Mouse (Mus musculus) C2C12 (cell line): ENCODE measurements at regions not wholly inside any gene's neighbourhood (a gene's known extent, or its start where the extent isn't known, plus 50 kb on each side); places are given as distances from the start of the nearest gene placed in this dataset.
A peak's percentile ranks its signal among the peaks of the same experiment; 100 is the strongest.

Experiments used
- H3K27me3 ChIP-seq: one replicate; pipeline ENCODE4 v1.6.1; 2011; ENCODE audit not compliant: control insufficient read depth, insufficient read depth, insufficient read length
- H3K36me3 ChIP-seq: one replicate; pipeline ENCODE4 v1.6.1; 2011; ENCODE audit not compliant: control insufficient read depth, insufficient read depth
- H3K4me3 ChIP-seq: one replicate; pipeline ENCODE4 v1.5.1; 2011; ENCODE audit warnings: mild to moderate bottlenecking, control low read depth; ENCODE audit not compliant: poor library complexity, insufficient read depth, severe bottlenecking
- H3K79me2 ChIP-seq: one replicate; pipeline ENCODE4 v1.6.1; 2011; ENCODE audit not compliant: control insufficient read depth, insufficient read depth
- H3K79me3 ChIP-seq: one replicate; pipeline ENCODE4 v1.6.1; 2011; ENCODE audit warnings: low read depth, control low read depth
- H3ac ChIP-seq: one replicate; pipeline ENCODE3; 2011; ENCODE audit warnings: low read depth; ENCODE audit not compliant: control insufficient read depth, insufficient read length
- CEBPB ChIP-seq: IDR thresholded peaks from one replicate; pipeline ENCODE4 v1.6.1; 2011; ENCODE audit warnings: low read depth, mild to moderate bottlenecking, control low read depth, moderate library complexity
- CTCF ChIP-seq: IDR thresholded peaks from one replicate; pipeline ENCODE4 v1.5.1; 2011; ENCODE audit not compliant: control insufficient read depth, insufficient read depth, insufficient read length
- FOSL1 ChIP-seq: IDR thresholded peaks from one replicate; pipeline ENCODE4 v1.8.0; 2011; ENCODE audit warnings: mild to moderate bottlenecking, low read length; ENCODE audit not compliant: poor library complexity, insufficient read depth, severe bottlenecking
- MAX ChIP-seq: IDR thresholded peaks from one replicate; pipeline ENCODE4 v1.6.1; 2011; ENCODE audit warnings: mild to moderate bottlenecking, control low read depth
- MYOD1 ChIP-seq: IDR thresholded peaks from one replicate; pipeline ENCODE4 v1.6.1; 2011; ENCODE audit warnings: low read depth; ENCODE audit not compliant: control insufficient read depth, insufficient read length
- MYOG ChIP-seq: IDR thresholded peaks from one replicate; pipeline ENCODE4 v1.6.1; 2011; ENCODE audit not compliant: control insufficient read depth, insufficient read length; ENCODE audit errors: extremely low read depth
- USF1 ChIP-seq: IDR thresholded peaks from one replicate; pipeline ENCODE4 v1.6.1; 2011; ENCODE audit warnings: low read depth, mild to moderate bottlenecking, control low read depth, moderate library complexity

GRCm38 (mm10) chrX:93042736-93043135 is 243.5 kb upstream of the Arx start:
- Histone ChIP-seq H3K79me3 (no peaks in the 10 kb centered on the region), H3K27me3 (no peaks in the 10 kb centered on the region), H3K4me3 (no peak overlapping the region), H3K36me3 (no peaks in the 10 kb centered on the region), H3ac (no peak overlapping the region), H3K79me2 (no peaks in the 10 kb centered on the region)
- TF ChIP-seq CEBPB (no peak), CTCF (no peak), MYOD1 (no peak), USF1 (no peak), MYOG (no peak), MAX (no peak), FOSL1 (no peak)

DNA sequence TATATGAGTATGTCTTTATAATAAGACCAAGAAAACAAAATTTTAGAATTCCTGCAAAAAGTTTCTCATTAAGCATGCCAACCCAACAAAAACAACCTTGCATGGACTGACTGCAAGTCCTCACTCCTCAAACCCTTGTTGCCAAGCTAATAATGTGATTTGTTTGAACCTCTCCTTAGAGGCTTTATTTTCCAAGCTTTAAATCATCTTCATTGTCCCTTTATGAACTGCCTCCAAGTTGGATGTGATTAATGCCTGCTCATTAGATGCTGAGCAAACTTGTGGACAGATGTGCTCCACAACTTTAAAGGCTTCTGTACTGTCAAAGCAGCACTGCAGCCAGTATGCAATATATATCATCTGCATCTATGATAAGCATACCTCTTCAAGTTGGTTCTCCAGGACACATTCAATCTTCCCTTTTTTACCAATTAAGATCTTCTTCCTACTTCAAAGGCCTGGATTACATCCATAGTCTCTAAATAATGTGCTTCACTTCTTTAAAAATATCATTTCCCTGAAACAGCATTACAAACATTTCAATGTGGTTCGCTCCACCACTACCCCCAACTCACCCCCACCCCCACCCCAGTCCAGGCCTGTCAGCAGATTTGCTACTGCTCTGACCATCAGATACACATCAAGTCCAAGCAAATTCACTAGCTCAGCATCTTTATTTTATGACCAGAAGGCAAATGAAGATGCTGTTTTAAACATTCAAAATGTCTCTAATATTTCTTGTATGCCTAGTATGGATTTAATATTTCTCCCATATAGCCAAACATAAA is 237.1 kb upstream of the Arx start:
- Histone ChIP-seq H3K4me3 (no peak overlapping the region), H3K79me3 (no peaks in the 10 kb centered on the region), H3K79me2 (no peaks in the 10 kb centered on the region), H3K27me3 (no peaks in the 10 kb centered on the region), H3ac (no peak overlapping the region), H3K36me3 (no peaks in the 10 kb centered on the region)
- no peak for TF ChIP-seq MAX
- TF ChIP-seq CTCF, result no peak
- no peak for TF ChIP-seq MYOD1
- no peak for TF ChIP-seq FOSL1

DNA sequence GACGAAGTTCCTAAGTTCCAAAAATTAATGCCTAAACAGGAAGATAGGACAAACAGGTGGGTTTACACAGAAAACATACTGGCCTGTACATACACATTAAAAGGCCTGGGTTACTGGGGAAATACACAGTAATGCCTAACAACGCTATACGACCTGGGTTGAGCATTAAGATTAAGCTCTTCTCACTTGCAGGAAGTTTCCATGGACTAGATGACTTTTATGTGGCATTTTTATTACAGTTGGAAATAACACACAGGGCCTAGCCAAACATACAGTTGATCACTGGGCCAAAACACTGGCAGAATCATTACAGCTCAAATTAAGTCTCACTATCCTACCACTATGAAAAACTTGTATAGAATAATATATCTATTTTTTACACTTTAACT is 236.5 kb upstream of the Arx start:
- no peaks in the 10 kb centered on the region for H3K36me3 ChIP-seq
- H3K4me3 ChIP-seq, result no peak overlapping the region
- H3K79me2 ChIP-seq, result no peaks in the 10 kb centered on the region
- H3K27me3 ChIP-seq, result no peaks in the 10 kb centered on the region
- no peak overlapping the region for H3ac ChIP-seq
- H3K79me3 ChIP-seq, result no peaks in the 10 kb centered on the region
- TF ChIP-seq CEBPB (no peak), USF1 (no peak), MYOG (no peak), MAX (no peak), CTCF (no peak), MYOD1 (no peak), FOSL1 (no peak)

- TF ChIP-seq CTCF (no peak), FOSL1 (peak; percentile 73), MYOD1 (no peak), CEBPB (peak; percentile 18), MYOG (no peak), MAX (no peak), USF1 (no peak)
Measured at GRCm38 (mm10) chrX:93059533-93059932, 226.7 kb upstream of the Arx start.

GRCm38 (mm10) chrX:93068884-93069283 is 217.4 kb upstream of the Arx start:
- Histone ChIP-seq H3ac (no peak overlapping the region), H3K79me3 (no peaks in the 10 kb centered on the region), H3K36me3 (no peaks in the 10 kb centered on the region), H3K4me3 (no peak overlapping the region), H3K79me2 (no peaks in the 10 kb centered on the region), H3K27me3 (no peaks in the 10 kb centered on the region)
- TF ChIP-seq USF1 (no peak), CEBPB (no peak), FOSL1 (no peak), CTCF (no peak), MYOG (no peak), MYOD1 (no peak), MAX (no peak)

More at GRCm38 (mm10) chrX:93059533-93059932, 226.7 kb upstream of the Arx start:
- H3K79me2 ChIP-seq, result no peaks in the 10 kb centered on the region
- H3K36me3 ChIP-seq, result no peaks in the 10 kb centered on the region
- no peaks in the 10 kb centered on the region for H3K27me3 ChIP-seq
- H3ac ChIP-seq, result no peak overlapping the region
- no peaks in the 10 kb centered on the region for H3K79me3 ChIP-seq
- H3K4me3 ChIP-seq, result no peak overlapping the region

- TF ChIP-seq CTCF (no peak), MYOD1 (no peak), USF1 (no peak), MAX (no peak), CEBPB (no peak), FOSL1 (no peak), MYOG (no peak)
- no peaks in the 10 kb centered on the region for H3K27me3 ChIP-seq
- no peak overlapping the region for H3K4me3 ChIP-seq
Measured at GRCm38 (mm10) chrX:93069569-93070289, 216.5 kb upstream of the Arx start.

More at GRCm38 (mm10) chrX:93069569-93070289, 216.5 kb upstream of the Arx start:
- Histone ChIP-seq H3ac (no peak overlapping the region), H3K36me3 (no peaks in the 10 kb centered on the region), H3K79me3 (no peaks in the 10 kb centered on the region), H3K79me2 (no peaks in the 10 kb centered on the region)
